24 mouse cellular contexts compared by ENCODE assay signal in the genomic region with DNA sequence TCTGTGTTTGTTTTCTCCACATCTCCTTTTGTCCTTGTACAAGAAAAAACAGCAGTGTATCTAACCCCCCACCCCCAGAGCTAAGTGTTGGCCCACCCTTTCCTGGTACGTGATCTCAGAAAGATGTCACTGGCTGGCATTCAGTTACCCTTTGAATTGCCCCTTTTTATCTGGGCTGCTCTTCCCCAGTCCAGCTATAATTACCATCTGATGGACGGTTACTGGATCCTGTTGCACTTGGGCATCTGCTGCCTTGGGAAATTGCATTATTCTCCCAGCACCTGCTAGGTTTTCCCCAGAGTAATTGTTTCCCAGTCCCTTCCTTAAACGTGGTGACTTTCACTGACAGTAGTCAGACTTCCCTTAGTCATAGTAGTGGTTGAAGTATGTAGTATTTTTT.
DNase-seq lines count a peak whose midpoint lies in the region; ATAC-seq lines count a peak whose summit lies in the region.
"Had no signal": no experiment of that assay in that cellular context is flagged by ENCODE, and none has a peak within 500 bp of the region (broad histone marks: within the 10 kb centered on the region; RNA-seq: fewer than 3 reads in every experiment).

No protein-coding gene starts in this region.

- no peaks in the 10 kb centered on the region for H3K36me3 ChIP-seq in embryonic facial prominence, embryonic 14.5 days (ENCODE audit: control insufficient read depth, insufficient read depth, low read length)
- no peaks in the 10 kb centered on the region for H3K36me3 ChIP-seq in embryonic facial prominence, embryonic 10.5 days (replicated peaks)
- H3K36me3 ChIP-seq in hindbrain, embryonic 11.5 days (ENCODE audit: control insufficient read depth, insufficient read depth, low read length): no peaks in the 10 kb centered on the region
- no peaks in the 10 kb centered on the region for H3K36me3 ChIP-seq in hindbrain, embryonic 12.5 days
- H3K36me3 ChIP-seq: embryonic facial prominence, embryonic 13.5 days; forebrain, embryonic 15.5 days had no signal

- H3K9ac ChIP-seq in embryonic facial prominence, embryonic 14.5 days (ENCODE audit: low read depth, low read length): no peak overlapping the region
- no peak overlapping the region for H3K9ac ChIP-seq in hindbrain, embryonic 11.5 days (ENCODE audit: low read depth, low read length)
- H3K9ac ChIP-seq in hindbrain, embryonic 12.5 days: no peak overlapping the region
- H3K9ac ChIP-seq: embryonic facial prominence, embryonic 13.5 days; forebrain, embryonic 13.5 days; forebrain, embryonic 15.5 days; forebrain, postnatal 0 days had no signal

- ATAC-seq in embryonic facial prominence, embryonic 14.5 days (ENCODE audit: low read depth): peak; percentile 48; the same call in 1 of the 2 replicates
- ATAC-seq in hindbrain, embryonic 11.5 days (ENCODE audit: low FRiP score): no peak
- ATAC-seq in hindbrain, embryonic 12.5 days (ENCODE audit: low FRiP score): no peak
- peak; percentile 31; the same call in 1 of the 2 replicates for ATAC-seq in common myeloid progenitor, adult 5-6 weeks (replicated peaks; ENCODE audit: low read depth, poor library complexity, severe bottlenecking)
- ATAC-seq in CD4-positive, CD25-positive, alpha-beta regulatory T cell, adult 4 months: no peak
- ATAC-seq: activated CD4-positive, CD25-positive, alpha-beta regulatory T cell, adult 4 months; forebrain, embryonic 13.5 days; forebrain, embryonic 15.5 days; forebrain, postnatal 0 days; Patski had no signal

- H3K9me3 ChIP-seq in embryonic facial prominence, embryonic 14.5 days (ENCODE audit: control insufficient read depth, low read length): no peaks in the 10 kb centered on the region
- no peaks in the 10 kb centered on the region for H3K9me3 ChIP-seq in embryonic facial prominence, embryonic 10.5 days
- no peaks in the 10 kb centered on the region for H3K9me3 ChIP-seq in hindbrain, embryonic 11.5 days (ENCODE audit: control insufficient read depth, low read length)
- H3K9me3 ChIP-seq in hindbrain, embryonic 12.5 days (replicated peaks): no peaks in the 10 kb centered on the region
- H3K9me3 ChIP-seq: embryonic facial prominence, embryonic 13.5 days; forebrain, embryonic 13.5 days; forebrain, embryonic 15.5 days had no signal

- no peak overlapping the region for H3K27ac ChIP-seq in embryonic facial prominence, embryonic 14.5 days (replicated peaks; ENCODE audit: low read depth, low read length)
- no peak overlapping the region for H3K27ac ChIP-seq in embryonic facial prominence, embryonic 10.5 days (replicated peaks)
- no peak overlapping the region for H3K27ac ChIP-seq in hindbrain, embryonic 11.5 days (ENCODE audit: low read depth, low read length)
- H3K27ac ChIP-seq in hindbrain, embryonic 12.5 days: no peak overlapping the region
- H3K27ac ChIP-seq: embryonic facial prominence, embryonic 13.5 days; forebrain, embryonic 13.5 days; forebrain, embryonic 15.5 days had no signal

- no peak overlapping the region for H3K4me2 ChIP-seq in embryonic facial prominence, embryonic 14.5 days (ENCODE audit: low read depth, low read length)
- no peak overlapping the region for H3K4me2 ChIP-seq in hindbrain, embryonic 11.5 days (replicated peaks; ENCODE audit: low read depth, low read length)
- no peak overlapping the region for H3K4me2 ChIP-seq in hindbrain, embryonic 12.5 days (replicated peaks)
- H3K4me2 ChIP-seq: embryonic facial prominence, embryonic 13.5 days; forebrain, embryonic 13.5 days; forebrain, embryonic 15.5 days had no signal

- H3K4me3 ChIP-seq in embryonic facial prominence, embryonic 14.5 days (ENCODE audit: low read depth, low read length): no peak overlapping the region
- no peak overlapping the region for H3K4me3 ChIP-seq in embryonic facial prominence, embryonic 10.5 days
- no peak overlapping the region for H3K4me3 ChIP-seq in hindbrain, embryonic 11.5 days (ENCODE audit: low read depth, low read length)
- no peak overlapping the region for H3K4me3 ChIP-seq in hindbrain, embryonic 12.5 days
- H3K4me3 ChIP-seq: embryonic facial prominence, embryonic 13.5 days; forebrain, embryonic 13.5 days; forebrain, embryonic 15.5 days had no signal

- peaks cover 8% of the 10 kb centered on the region for H3K4me1 ChIP-seq in embryonic facial prominence, embryonic 14.5 days (ENCODE audit: control insufficient read depth, insufficient read depth, low read length)
- H3K4me1 ChIP-seq in embryonic facial prominence, embryonic 10.5 days: peaks cover 12% of the 10 kb centered on the region
- no peaks in the 10 kb centered on the region for H3K4me1 ChIP-seq in hindbrain, embryonic 11.5 days (replicated peaks; ENCODE audit: control insufficient read depth, insufficient read depth, low read length)
- H3K4me1 ChIP-seq in hindbrain, embryonic 12.5 days: peaks cover 5% of the 10 kb centered on the region

- peak; percentile 35 for DNase-seq in embryonic facial prominence, embryonic 14.5 days (ENCODE audit: low spot score)
- DNase-seq in embryonic facial prominence, embryonic 10.5 days (ENCODE audit: low spot score): no peak
- DNase-seq in hindbrain, embryonic 11.5 days (ENCODE audit: low spot score): peak; percentile 12
- DNase-seq in retina, postnatal 1 day: peak; percentile 58
- no peak for DNase-seq in retina, embryonic 14.5 days (ENCODE audit: low spot score)
- DNase-seq: adrenal gland, adult 8-10 months; adrenal gland, postnatal 14 days; adrenal gland, postnatal 36 days; B cell, adult 2 months; cerebellum, adult 11 months; cerebellum, adult 18-20 months; cerebellum, adult 8-10 months; cerebellum, adult 9-11 months; cerebellum, postnatal 14 days; cerebellum, postnatal 36 days; forebrain, postnatal 0 days had no signal

- 29% methylated on average over 3 of the region's 3 CpGs for WGBS in embryonic facial prominence, embryonic 14.5 days
- 35% methylated on average over 3 of the region's 3 CpGs for WGBS in embryonic facial prominence, embryonic 10.5 days
- 37% methylated on average over 3 of the region's 3 CpGs for WGBS in hindbrain, embryonic 11.5 days
- WGBS in hindbrain, embryonic 12.5 days: 34% methylated on average over 3 of the region's 3 CpGs

- H3K27me3 ChIP-seq in embryonic facial prominence, embryonic 14.5 days (replicated peaks; ENCODE audit: control insufficient read depth, insufficient read depth, low read length): no peaks in the 10 kb centered on the region
- H3K27me3 ChIP-seq in embryonic facial prominence, embryonic 10.5 days (replicated peaks; ENCODE audit: low read depth, poor library complexity, severe bottlenecking): 0 out of 2 replicates have a peak, but pooled peaks cover 4% of the 10 kb centered on the region
- no peaks in the 10 kb centered on the region for H3K27me3 ChIP-seq in hindbrain, embryonic 11.5 days (ENCODE audit: control insufficient read depth, insufficient read depth, low read length)
- H3K27me3 ChIP-seq in hindbrain, embryonic 12.5 days: no peaks in the 10 kb centered on the region; the same call in 1 of the 2 replicates
- H3K27me3 ChIP-seq: embryonic facial prominence, embryonic 13.5 days; forebrain, embryonic 13.5 days; forebrain, embryonic 15.5 days had no signal

Comparison
In these comparisons a context has a peak if more than half of its experiments do, and no peak if none do; other contexts are left out.
1. DNase-seq: peak in embryonic facial prominence, embryonic 14.5 days (single experiment), hindbrain, embryonic 11.5 days (single experiment) and retina, postnatal 1 day (single experiment); none in embryonic facial prominence, embryonic 10.5 days (single experiment) and retina, embryonic 14.5 days (single experiment).
2. ATAC-seq: peak in embryonic facial prominence, embryonic 14.5 days (single experiment) and common myeloid progenitor, adult 5-6 weeks (single experiment); none in hindbrain, embryonic 11.5 days (single experiment), hindbrain, embryonic 12.5 days (single experiment) and CD4-positive, CD25-positive, alpha-beta regulatory T cell, adult 4 months (single experiment).